Mouse (Mus musculus) embryonic facial prominence, embryonic 12.5 days (tissue): ENCODE measurements around the gene Suox. TPM values are rescaled to one million over a fixed set of nuclear protein-coding genes. Genes with fewer than 3 reads are reported as not detected.

Source experiments
- ATAC-seq: fragments of 200-750 bp; cut with Nextera tagmentation; 2 replicates; pipeline ENCODE4 v1.8.0; 2017; ENCODE audit not compliant: insufficient number of reproducible peaks, insufficient read depth, low FRiP score, low TSS enrichment
- H3K27ac ChIP-seq: fragments of 300-500 bp; sonication (generic); 2 replicates; pipeline ENCODE4 v1.5.1; 2016; ENCODE audit warnings: mild to moderate bottlenecking
- H3K27me3 ChIP-seq: fragments of 300-500 bp; sonication (generic); 2 replicates; pipeline ENCODE4 v1.6.1; 2016; ENCODE audit warnings: mild to moderate bottlenecking, moderate library complexity
- H3K36me3 ChIP-seq: fragments of 300-500 bp; sonication (generic); 2 replicates; pipeline ENCODE4 v1.6.1; 2016; ENCODE audit warnings: mild to moderate bottlenecking
- H3K4me1 ChIP-seq: fragments of 300-500 bp; sonication (generic); 2 replicates; pipeline ENCODE4 v1.6.1; 2016
- H3K4me2 ChIP-seq: fragments of 300-500 bp; sonication (generic); replicated peaks from 2 replicates; pipeline ENCODE4 v1.6.1; 2016; ENCODE audit warnings: mild to moderate bottlenecking, moderate library complexity
- H3K4me3 ChIP-seq: fragments of 300-500 bp; sonication (generic); 2 replicates; pipeline ENCODE4 v1.5.1; 2016; ENCODE audit warnings: mild to moderate bottlenecking
- H3K9ac ChIP-seq: fragments of 300-500 bp; sonication (generic); 2 replicates; pipeline ENCODE4 v1.6.1; 2016; ENCODE audit warnings: mild to moderate bottlenecking, moderate library complexity
- H3K9me3 ChIP-seq: fragments of 300-500 bp; sonication (generic); 2 replicates; pipeline ENCODE4 v1.6.1; 2016; ENCODE audit warnings: mild to moderate bottlenecking, moderate library complexity
- WGBS: fragments of 180-500 bp; shearing (Covaris S2); methylation state at CpG from one replicate; pipeline ENCODE4 v1.1.7; 2016; 5-methylcytosine and 5-hydroxymethylcytosine counted together
- polyA plus RNA-seq: library from polyadenylated mRNA; unstranded; fragments of >200 nt; fragmentation: Nextera tagmentation; extraction: Ambion mirVana; gene quantifications from 2 replicates; pipeline ENCODE4 v1.2.1, GENCODE M21; 2016

Gene Suox
- polyA plus RNA-seq, 1 experiment from 2014 or later, result 18.5 TPM

DNA sequence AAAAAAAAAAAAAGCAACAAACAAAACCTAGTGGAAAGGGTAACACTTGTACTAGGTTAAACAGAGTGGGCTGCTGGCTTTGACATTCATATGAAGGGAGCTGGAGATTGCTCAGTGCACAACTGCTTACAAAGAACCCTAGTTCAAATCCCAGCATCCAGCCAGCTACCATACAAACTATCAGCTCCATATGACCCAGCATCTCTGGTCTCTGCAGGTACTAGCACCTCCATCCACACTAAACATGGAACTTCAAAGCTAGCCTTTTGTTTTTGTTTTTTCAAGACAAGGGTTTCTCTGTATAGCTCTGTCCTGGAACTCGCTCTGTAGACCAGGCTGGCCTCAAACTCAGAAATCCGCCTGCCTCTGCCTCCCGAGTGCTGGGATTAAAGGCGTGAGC, 51.2 kb downstream of the Suox start:
- Histone ChIP-seq H3K4me3 (no peak overlapping the region), H3K4me1 (peaks cover 6% of the 10 kb centered on the region; the same call in 1 of the 2 replicates), H3K9ac (no peak overlapping the region), H3K9me3 (no peaks in the 10 kb centered on the region), H3K36me3 (peaks cover 25% of the 10 kb centered on the region), H3K27ac (no peak overlapping the region), H3K27me3 (no peaks in the 10 kb centered on the region), H3K4me2 (no peak overlapping the region)
- ATAC-seq, result no peak
- WGBS, result 82% methylated on average over 4 of the region's 4 CpGs

DNA sequence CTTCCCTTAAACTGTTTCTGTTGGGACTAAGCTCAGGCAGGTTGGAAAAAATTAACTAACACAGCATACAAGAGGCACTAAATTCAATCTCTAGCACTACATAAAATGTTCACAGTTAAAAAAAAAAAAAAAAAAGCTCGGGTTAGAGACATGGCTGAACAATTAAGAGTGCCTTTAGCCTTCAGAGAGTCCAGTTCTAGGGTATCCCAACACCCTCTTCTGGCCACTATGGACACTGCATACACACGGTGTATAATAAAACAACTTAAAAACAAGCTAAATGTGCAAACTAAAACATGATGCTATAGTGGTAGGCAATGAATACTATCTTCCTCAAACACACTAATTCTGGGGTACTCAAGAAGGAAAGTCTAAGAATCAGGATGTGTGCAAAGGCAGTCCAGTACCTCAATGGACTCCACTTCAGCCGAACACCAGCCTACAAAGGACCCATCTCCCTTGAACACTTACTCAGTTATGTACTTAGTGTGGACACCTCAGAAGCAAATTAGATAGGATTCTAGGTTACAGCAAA, 51.8 kb downstream of the Suox start:
- no peaks in the 10 kb centered on the region for H3K27me3 ChIP-seq
- no peak overlapping the region for H3K4me2 ChIP-seq
- no peaks in the 10 kb centered on the region for H3K9me3 ChIP-seq
- WGBS, result 74% methylated on average over 3 of the region's 3 CpGs
- H3K4me3 ChIP-seq, result no peak overlapping the region
- no peak overlapping the region for H3K27ac ChIP-seq
- peaks cover 25% of the 10 kb centered on the region for H3K36me3 ChIP-seq
- H3K4me1 ChIP-seq, result peaks cover 6% of the 10 kb centered on the region; the same call in 1 of the 2 replicates
- H3K9ac ChIP-seq, result no peak overlapping the region
- no peak for ATAC-seq

GRCm38 (mm10) chr10:128620241-128620640, 53.6 kb downstream of the Suox start:
- Histone ChIP-seq H3K9me3 (no peaks in the 10 kb centered on the region), H3K4me3 (no peak overlapping the region), H3K36me3 (peaks cover 22% of the 10 kb centered on the region), H3K27me3 (no peaks in the 10 kb centered on the region), H3K4me2 (no peak overlapping the region), H3K27ac (no peak overlapping the region), H3K9ac (no peak overlapping the region), H3K4me1 (peaks cover 3% of the 10 kb centered on the region; the same call in 1 of the 2 replicates)
- no peak for ATAC-seq

Other genes with a start within 250 kb of the Suox start
- 121 and 125 TPM in 2 replicates for gene Smarcc2, start 214.8 kb downstream of the Suox start, polyA plus RNA-seq
- gene Myl6, start 179.9 kb downstream of the Suox start, polyA plus RNA-seq, result 877 and 907 TPM in 2 replicates
- gene Myl6b, start 175.4 kb downstream of the Suox start, polyA plus RNA-seq, result 3.2 and 3.9 TPM in 2 replicates
- gene Esyt1, start 148.2 kb downstream of the Suox start, polyA plus RNA-seq, result 29.2 and 30.7 TPM in 2 replicates
- 18.8 and 19.4 TPM in 2 replicates for gene Zc3h10, start 126.3 kb downstream of the Suox start, polyA plus RNA-seq
- gene Rpl41, start 124.8 kb downstream of the Suox start, polyA plus RNA-seq, result 3,271 and 3,412 TPM in 2 replicates
- gene Pa2g4, start 108.1 kb downstream of the Suox start, polyA plus RNA-seq, result 189 and 192 TPM in 2 replicates
- gene Erbb3, start 84.4 kb downstream of the Suox start, polyA plus RNA-seq, result 20.9 TPM in 2 replicates
- gene Rps26, start 47.3 kb downstream of the Suox start, polyA plus RNA-seq, result 668 and 696 TPM in 2 replicates
- gene Ikzf4, start 28.1 kb downstream of the Suox start, polyA plus RNA-seq, result 5.5 and 6.6 TPM in 2 replicates
- gene Rab5b, start 22.2 kb upstream of the Suox start, polyA plus RNA-seq, result 80.0 and 85.6 TPM in 2 replicates
- 26.3 and 48.0 TPM in 2 replicates for gene Pmel, start 30.1 kb upstream of the Suox start, polyA plus RNA-seq
- 134 and 143 TPM in 2 replicates for gene Cdk2, start 31.0 kb upstream of the Suox start, polyA plus RNA-seq
- gene Dgka, start 70.8 kb upstream of the Suox start, polyA plus RNA-seq, result 9.3 and 10.4 TPM in 2 replicates
- gene Pym1, start 73.8 kb upstream of the Suox start, polyA plus RNA-seq, result 48.9 and 53.1 TPM in 2 replicates
- 0.42 and 0.93 TPM in 2 replicates for gene Mmp19, start 116.8 kb upstream of the Suox start, polyA plus RNA-seq
- 55.6 and 60.5 TPM in 2 replicates for gene Dnajc14, start 130.0 kb upstream of the Suox start, polyA plus RNA-seq
- gene Tmem198b, start 130.3 kb upstream of the Suox start, polyA plus RNA-seq, result 24.8 and 25.7 TPM in 2 replicates
- gene Sarnp, start 143.3 kb upstream of the Suox start, polyA plus RNA-seq, result 227 and 230 TPM in 2 replicates
- 31.5 and 35.5 TPM in 2 replicates for gene Ormdl2, start 147.6 kb upstream of the Suox start, polyA plus RNA-seq
- 10.8 and 11.9 TPM in 2 replicates for gene Gdf11, start 217.6 kb upstream of the Suox start, polyA plus RNA-seq
- gene Cd63, start 226.9 kb upstream of the Suox start, polyA plus RNA-seq, result 459 and 465 TPM in 2 replicates
- gene Rdh5, start 248.8 kb upstream of the Suox start, polyA plus RNA-seq, result 14.2 and 14.7 TPM in 2 replicates
- gene Bloc1s1, start 250.0 kb upstream of the Suox start, polyA plus RNA-seq, result 210 and 215 TPM in 2 replicates